In the genomic region with DNA sequence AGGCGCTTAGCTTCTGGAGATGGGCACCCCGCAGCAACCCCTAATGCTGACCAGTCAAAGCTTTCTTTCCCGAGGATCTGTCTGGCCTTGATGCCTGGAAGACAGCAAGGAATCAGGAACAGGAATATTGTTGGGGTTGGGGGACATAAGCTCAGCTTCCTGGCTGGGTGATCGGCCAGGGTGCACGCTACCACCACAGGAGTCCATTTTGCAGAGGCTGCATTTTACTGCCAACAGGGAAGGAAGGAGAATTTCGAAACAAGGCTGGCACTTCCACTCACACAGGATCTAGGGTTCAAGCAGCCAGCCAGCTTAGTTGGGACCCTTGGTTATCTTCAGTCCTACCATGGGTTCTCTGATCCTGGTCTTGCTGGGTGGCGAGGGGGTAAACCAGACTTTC, we compare ENCODE assay signal across 8 mouse cellular contexts. TPM values are rescaled to one million over a fixed set of nuclear protein-coding genes. Genes with fewer than 3 reads are reported as not detected.
A peak's percentile ranks its signal among the peaks of the same experiment; 100 is the strongest.
DNase-seq lines count a peak whose midpoint lies in the region; ATAC-seq and TF ChIP-seq lines count a peak whose summit lies in the region.

No protein-coding gene starts in this region.

- no peak for TF ChIP-seq POLR2A in heart, adult 2 months (IDR thresholded peaks at IDR 0.05; ENCODE audit: insufficient read depth, low read depth, low read length)

- no peak for TF ChIP-seq EP300 in heart, adult 2 months (IDR thresholded peaks at IDR 0.05; ENCODE audit: insufficient read depth, low read depth, low read length)
- TF ChIP-seq EP300 in liver, postnatal 0 days (IDR thresholded peaks at IDR 0.05; ENCODE audit: low read depth) = no peak

- DNase-seq in heart, adult 11 months = peak; percentile 96
- no peak for DNase-seq in heart, adult 2 months
- DNase-seq in A20 (ENCODE audit: low read depth, low spot score) = peak; percentile 40
- no peak for DNase-seq in liver, postnatal 0 days
- no peak for DNase-seq in left cerebral cortex, postnatal 25 days (ENCODE audit: low spot score in 2 of 2)
- no peak for DNase-seq in yolk sac, embryonic 10.5 days (ENCODE audit: low spot score)
- DNase-seq in thymus, adult 18-20 months = no peak

- no peak overlapping the region for H3K27ac ChIP-seq in heart, adult 2 months
- H3K27ac ChIP-seq in liver, postnatal 0 days (ENCODE audit: low read depth) = peak overlapping the region; percentile 71

- H3K4me3 ChIP-seq in heart, adult 2 months = no peak overlapping the region
- H3K4me3 ChIP-seq in liver, postnatal 0 days (ENCODE audit: low read depth, low read length) = peak overlapping the region; percentile 59

- 0 out of 2 replicates have a peak, but pooled peaks have one; percentile 13 for ATAC-seq in granulocyte monocyte progenitor cell, adult 5-6 weeks (replicated peaks; ENCODE audit: poor library complexity, severe bottlenecking)
- no peak for ATAC-seq in liver, postnatal 0 days

- H3K4me2 ChIP-seq in liver, postnatal 0 days (ENCODE audit: low read depth, low read length) = peak overlapping the region; percentile 76

- 45% methylated on average over 7 of the region's 7 CpGs for WGBS in heart, adult 2 months
- 33% methylated on average over 7 of the region's 7 CpGs for WGBS in liver, postnatal 0 days (ENCODE audit: insufficient replicate concordance)

- H3K79me2 ChIP-seq in heart, adult 2 months (replicated peaks; ENCODE audit: control insufficient read depth, insufficient read depth, low read length) = no peaks in the 10 kb centered on the region

- peaks cover 2% of the 10 kb centered on the region; the same call in 1 of the 2 replicates for H3K4me1 ChIP-seq in heart, adult 2 months (ENCODE audit: control insufficient read depth, insufficient read depth, low read length)
- H3K4me1 ChIP-seq in liver, postnatal 0 days (ENCODE audit: insufficient read depth) = peaks cover 19% of the 10 kb centered on the region

- H3K27me3 ChIP-seq in heart, adult 2 months (ENCODE audit: control insufficient read depth, insufficient read depth, low read length) = no peaks in the 10 kb centered on the region
- no peaks in the 10 kb centered on the region for H3K27me3 ChIP-seq in liver, postnatal 0 days (ENCODE audit: insufficient read depth, low read length)

- TF ChIP-seq CTCF in heart, adult 2 months (IDR thresholded peaks at IDR 0.05) = no peak
- TF ChIP-seq CTCF in liver, postnatal 0 days (IDR thresholded peaks at IDR 0.05; ENCODE audit: low read depth) = 0 out of 2 replicates have a peak, but pooled peaks have one; percentile 1

- no peak overlapping the region for H3K9ac ChIP-seq in heart, adult 2 months (ENCODE audit: low read depth, low read length)
- H3K9ac ChIP-seq in liver, postnatal 0 days (replicated peaks) = no peak overlapping the region

- H3K36me3 ChIP-seq in heart, adult 2 months (ENCODE audit: control insufficient read depth, insufficient read depth, low read length) = no peaks in the 10 kb centered on the region
- peaks cover 32% of the 10 kb centered on the region for H3K36me3 ChIP-seq in liver, postnatal 0 days (replicated peaks; ENCODE audit: insufficient read depth, low read length)

- H3K9me3 ChIP-seq in liver, postnatal 0 days (ENCODE audit: low read length) = peaks cover 3% of the 10 kb centered on the region; the same call in 1 of the 2 replicates

- intact Hi-C loops in heart, adult 2 months (cut with DNase I) = loop anchor here (1.0 to 2.0 kb wide), 2 partner anchors 23 to 27 kb away; a partner anchor contains a TSS
- intact Hi-C loops in left cerebral cortex, postnatal 25 days (cut with DNase I) = loop anchor here (1.0 to 2.0 kb wide), 3 partner anchors 14 to 25 kb away; a partner anchor contains a TSS

RNA-seq across cellular contexts. Expression of a gene that starts 0.7 kb away (rescaled TPM):
- under 1 TPM; 0.34 to 0.60 TPM for total RNA-seq in heart, adult 2 months (2021)
- 1.4 and 1.5 TPM in 2 replicates for polyA plus RNA-seq in heart, adult 2 months (2012; rRNA removed)
- 6.8 and 7.2 TPM in 2 replicates for total RNA-seq in granulocyte monocyte progenitor cell, adult 5-6 weeks (2014; fragmentation: Nextera tagmentation)
- 1.6 and 3.9 TPM in 2 replicates for total RNA-seq in granulocyte monocyte progenitor cell, adult 5-6 weeks (2017)
- polyA plus RNA-seq in liver, postnatal 0 days (2015; fragmentation: Nextera tagmentation; extraction: Ambion mirVana) = 0.54 and 0.92 TPM in 2 replicates
- total RNA-seq in left cerebral cortex, postnatal 25 days (2021) = 10 to 100 TPM; 70.0 to 76.6 TPM

RNA-seq across cellular contexts. Expression of a gene that starts 14.7 kb away (rescaled TPM):
- 1 to 10 TPM; 6.7 to 7.3 TPM for total RNA-seq in heart, adult 2 months (2021)
- 13.7 and 15.9 TPM in 2 replicates for polyA plus RNA-seq in heart, adult 2 months (2012; rRNA removed)
- total RNA-seq in granulocyte monocyte progenitor cell, adult 5-6 weeks (2014; fragmentation: Nextera tagmentation) = 17.7 and 25.9 TPM in 2 replicates
- total RNA-seq in granulocyte monocyte progenitor cell, adult 5-6 weeks (2017) = 10.8 and 22.0 TPM in 2 replicates
- 3.3 and 3.4 TPM in 2 replicates for polyA plus RNA-seq in liver, postnatal 0 days (2015; fragmentation: Nextera tagmentation; extraction: Ambion mirVana)
- 10 to 100 TPM; 52.3 to 58.2 TPM for total RNA-seq in left cerebral cortex, postnatal 25 days (2021)

RNA-seq across cellular contexts. Expression of a gene that starts 22.4 kb away (rescaled TPM):
- 10 to 100 TPM; 56.0 to 59.0 TPM for total RNA-seq in heart, adult 2 months (2021)
- 53.6 and 61.3 TPM in 2 replicates for polyA plus RNA-seq in heart, adult 2 months (2012; rRNA removed)
- total RNA-seq in granulocyte monocyte progenitor cell, adult 5-6 weeks (2014; fragmentation: Nextera tagmentation) = 179 and 198 TPM in 2 replicates
- 133 and 181 TPM in 2 replicates for total RNA-seq in granulocyte monocyte progenitor cell, adult 5-6 weeks (2017)
- polyA plus RNA-seq in liver, postnatal 0 days (2015; fragmentation: Nextera tagmentation; extraction: Ambion mirVana) = 11.9 and 14.8 TPM in 2 replicates
- 100 to 1,000 TPM; 217 to 223 TPM for total RNA-seq in left cerebral cortex, postnatal 25 days (2021)

RNA-seq across cellular contexts. Expression of a gene that starts 52.0 kb away (rescaled TPM):
- total RNA-seq in heart, adult 2 months (2021) = 10 to 100 TPM in 1 of 2 experiments, 1 to 10 TPM in 1; 9.2 to 12.0 TPM
- polyA plus RNA-seq in heart, adult 2 months (2012; rRNA removed) = 36.9 and 48.1 TPM in 2 replicates
- total RNA-seq in granulocyte monocyte progenitor cell, adult 5-6 weeks (2014; fragmentation: Nextera tagmentation) = 68.6 and 117 TPM in 2 replicates
- total RNA-seq in granulocyte monocyte progenitor cell, adult 5-6 weeks (2017) = 69.5 and 92.0 TPM in 2 replicates
- polyA plus RNA-seq in liver, postnatal 0 days (2015; fragmentation: Nextera tagmentation; extraction: Ambion mirVana) = 28.5 and 31.1 TPM in 2 replicates
- total RNA-seq in left cerebral cortex, postnatal 25 days (2021) = 10 to 100 TPM; 14.0 to 18.6 TPM

Comparison
In these comparisons a context has a peak if more than half of its experiments do, and no peak if none do; other contexts are left out.
1. DNase-seq: peak in heart, adult 11 months (single experiment) and A20 (single experiment); none in heart, adult 2 months (0 of 2), liver, postnatal 0 days (single experiment), left cerebral cortex, postnatal 25 days (0 of 2), yolk sac, embryonic 10.5 days (single experiment) and thymus, adult 18-20 months (0 of 2).
2. RNA of a gene that starts 0.7 kb away (total RNA-seq): 70.0 to 76.6 TPM in left cerebral cortex, postnatal 25 days; 1.6 to 7.2 TPM in granulocyte monocyte progenitor cell, adult 5-6 weeks and 0.34 to 0.60 TPM in heart, adult 2 months; every median in the first group is over 4 times any median in the second.